Mouse (Mus musculus): ENCODE data around the gene Ifngr1.

Ifngr1 gene

GRCm38 (mm10) chr10:19657426-19657825 lies 65.7 kb downstream of the Ifngr1 start:
- no peak for DNase-seq
